Mouse (Mus musculus): Measurements from ENCODE around the gene Cpt2. TPM values are rescaled to one million over a fixed set of nuclear protein-coding genes. Genes with fewer than 3 reads are reported as not detected.
A peak's percentile ranks its signal among the peaks of the same experiment; 100 is the strongest.

Cpt2 gene
- polyA plus RNA-seq, 1 experiment from 2014 or later = 19.4 TPM

GRCm38 (mm10) chr4:107952845-107953244 is 29.4 kb upstream of the Cpt2 start:
- Histone ChIP-seq H3K9me3 (ENCODE audit: control insufficient read depth, low read length) (no peaks in the 10 kb centered on the region), H3K27ac (no peak overlapping the region), H3K4me2 (replicated peaks) (no peak overlapping the region), H3K27me3 (ENCODE audit: control insufficient read depth, insufficient read depth, low read length) (no peaks in the 10 kb centered on the region), H3K4me1 (replicated peaks; ENCODE audit: control insufficient read depth, insufficient read depth, low read length) (no peaks in the 10 kb centered on the region), H3K4me3 (replicated peaks; ENCODE audit: low read length) (no peak overlapping the region), H3K36me3 (replicated peaks; ENCODE audit: control insufficient read depth, insufficient read depth) (no peaks in the 10 kb centered on the region), H3K9ac (no peak overlapping the region)
- DNase-seq (ENCODE audit: low spot score) = no peak
- ATAC-seq (ENCODE audit: low FRiP score) = no peak

DNA sequence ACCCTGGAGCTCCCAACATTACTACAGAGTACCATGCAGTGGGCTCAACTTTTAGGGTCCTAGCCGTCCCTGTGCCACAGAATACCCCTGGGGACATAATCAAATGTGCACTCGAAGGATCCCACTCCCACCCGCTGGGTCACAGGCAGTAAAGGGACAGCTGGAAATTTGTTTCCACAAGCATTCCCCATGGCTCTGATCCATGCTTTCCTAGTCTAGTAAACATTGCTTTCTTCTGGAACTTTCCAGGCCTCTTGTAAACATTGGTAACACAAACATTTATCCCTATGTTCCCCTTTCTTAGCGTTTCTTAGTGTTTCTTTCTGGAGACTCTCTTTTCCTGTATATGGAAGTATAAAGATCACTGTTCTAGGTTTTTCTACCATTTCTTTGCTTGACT is 26.5 kb upstream of the Cpt2 start:
- no peak overlapping the region for H3K27ac ChIP-seq
- no peaks in the 10 kb centered on the region for H3K27me3 ChIP-seq (ENCODE audit: control insufficient read depth, insufficient read depth, low read length)
- ATAC-seq (ENCODE audit: low FRiP score) (no peak), DNase-seq (ENCODE audit: low spot score) (no peak)
- H3K4me2 ChIP-seq (replicated peaks) = no peak overlapping the region
- H3K4me1 ChIP-seq (replicated peaks; ENCODE audit: control insufficient read depth, insufficient read depth, low read length) = no peaks in the 10 kb centered on the region
- H3K9me3 ChIP-seq (ENCODE audit: control insufficient read depth, low read length) = no peaks in the 10 kb centered on the region
- no peaks in the 10 kb centered on the region for H3K36me3 ChIP-seq (replicated peaks; ENCODE audit: control insufficient read depth, insufficient read depth)
- 84% methylated on average over 4 of the region's 4 CpGs for WGBS
- no peak overlapping the region for H3K9ac ChIP-seq
- H3K4me3 ChIP-seq (replicated peaks; ENCODE audit: low read length) = no peak overlapping the region

DNA sequence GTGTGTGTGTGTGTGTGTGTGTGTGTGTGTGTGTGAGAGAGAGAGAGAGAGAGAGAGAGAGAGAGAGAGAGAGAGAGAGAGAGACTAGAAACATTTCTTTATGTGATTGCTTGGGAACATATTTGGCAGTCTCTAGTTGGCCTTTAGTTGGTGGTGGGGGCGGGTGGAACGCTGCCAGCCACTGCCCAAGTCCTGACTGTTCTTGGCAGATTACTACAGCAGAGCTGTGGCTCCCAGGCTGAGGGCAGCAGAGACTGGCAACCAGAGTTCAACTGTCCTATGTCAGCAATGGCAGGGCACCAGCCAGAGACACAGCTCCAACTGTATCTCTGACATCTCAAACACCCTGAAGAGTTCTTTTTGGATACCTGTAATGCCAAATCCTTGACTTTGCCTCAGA is 20.7 kb upstream of the Cpt2 start:
- ATAC-seq (ENCODE audit: low FRiP score) = no peak
- Histone ChIP-seq H3K9me3 (ENCODE audit: control insufficient read depth, low read length) (no peaks in the 10 kb centered on the region), H3K4me2 (replicated peaks) (no peak overlapping the region), H3K4me3 (replicated peaks; ENCODE audit: low read length) (no peak overlapping the region), H3K27me3 (ENCODE audit: control insufficient read depth, insufficient read depth, low read length) (no peaks in the 10 kb centered on the region), H3K27ac (no peak overlapping the region), H3K36me3 (replicated peaks; ENCODE audit: control insufficient read depth, insufficient read depth) (no peaks in the 10 kb centered on the region), H3K4me1 (replicated peaks; ENCODE audit: control insufficient read depth, insufficient read depth, low read length) (no peaks in the 10 kb centered on the region), H3K9ac (no peak overlapping the region)
- no peak for DNase-seq (ENCODE audit: low spot score)
- WGBS = 78% methylated on average over 2 of the region's 2 CpGs

GRCm38 (mm10) chr4:107942741-107943140 is 19.3 kb upstream of the Cpt2 start:
- Histone ChIP-seq H3K4me1 (replicated peaks; ENCODE audit: control insufficient read depth, insufficient read depth, low read length) (no peaks in the 10 kb centered on the region), H3K4me2 (replicated peaks) (no peak overlapping the region), H3K9me3 (ENCODE audit: control insufficient read depth, low read length) (no peaks in the 10 kb centered on the region), H3K9ac (no peak overlapping the region), H3K4me3 (replicated peaks; ENCODE audit: low read length) (no peak overlapping the region), H3K36me3 (replicated peaks; ENCODE audit: control insufficient read depth, insufficient read depth) (no peaks in the 10 kb centered on the region), H3K27me3 (ENCODE audit: control insufficient read depth, insufficient read depth, low read length) (no peaks in the 10 kb centered on the region), H3K27ac (no peak overlapping the region)
- ATAC-seq (ENCODE audit: low FRiP score) (no peak), DNase-seq (ENCODE audit: low spot score) (no peak)
- WGBS = 89% methylated on average over 7 of the region's 7 CpGs

DNA sequence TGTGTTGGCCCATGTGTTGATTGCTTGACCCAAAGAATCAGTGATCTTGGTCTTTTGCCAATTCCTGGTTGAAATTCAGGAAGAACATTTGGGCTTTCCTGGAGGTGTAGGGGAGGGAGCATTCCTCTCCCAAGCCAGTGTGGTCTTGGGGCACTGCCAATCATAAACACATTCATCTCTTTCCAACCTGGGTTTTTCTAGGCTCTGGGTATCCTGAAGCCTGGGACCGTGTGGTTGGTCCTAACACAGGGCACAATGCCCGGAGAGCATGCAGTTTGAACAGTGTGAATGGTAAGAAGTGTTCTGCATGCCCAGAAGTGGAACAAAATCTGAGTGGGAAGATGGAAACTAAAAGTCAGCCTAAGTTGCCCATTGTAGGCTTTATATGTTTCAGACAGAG is 14.7 kb upstream of the Cpt2 start:
- no peak overlapping the region for H3K27ac ChIP-seq
- WGBS = 74% methylated on average over 2 of the region's 2 CpGs
- H3K4me1 ChIP-seq (replicated peaks; ENCODE audit: control insufficient read depth, insufficient read depth, low read length) = no peaks in the 10 kb centered on the region
- H3K4me3 ChIP-seq (replicated peaks; ENCODE audit: low read length) = no peak overlapping the region
- H3K36me3 ChIP-seq (replicated peaks; ENCODE audit: control insufficient read depth, insufficient read depth) = no peaks in the 10 kb centered on the region
- H3K4me2 ChIP-seq (replicated peaks) = no peak overlapping the region
- no peak for DNase-seq (ENCODE audit: low spot score)
- H3K9ac ChIP-seq = no peak overlapping the region
- no peaks in the 10 kb centered on the region for H3K27me3 ChIP-seq (ENCODE audit: control insufficient read depth, insufficient read depth, low read length)
- ATAC-seq (ENCODE audit: low FRiP score) = no peak
- no peaks in the 10 kb centered on the region for H3K9me3 ChIP-seq (ENCODE audit: control insufficient read depth, low read length)

DNA sequence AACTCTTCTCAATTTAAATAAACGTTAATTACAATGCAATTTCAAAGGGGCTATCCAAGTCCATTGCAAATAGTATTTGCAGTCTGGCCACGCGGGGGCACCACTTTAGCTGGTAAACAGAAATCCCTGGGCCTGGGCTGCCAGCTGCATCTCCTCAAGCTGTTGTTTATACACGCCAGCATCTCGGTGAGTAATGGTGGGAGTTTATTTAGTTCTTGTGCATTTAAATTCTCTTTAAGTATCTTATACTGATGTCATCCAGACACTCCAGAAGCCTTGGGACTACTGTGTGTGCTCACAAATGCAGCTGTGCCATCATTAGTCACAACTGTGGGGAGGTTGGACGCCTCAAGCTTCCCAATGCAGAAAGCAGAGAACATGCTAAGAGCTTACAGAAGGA is 13.9 kb upstream of the Cpt2 start:
- 28% methylated on average over 6 of the region's 6 CpGs for WGBS
- H3K9me3 ChIP-seq (ENCODE audit: control insufficient read depth, low read length) = no peaks in the 10 kb centered on the region
- H3K27me3 ChIP-seq (ENCODE audit: control insufficient read depth, insufficient read depth, low read length) = no peaks in the 10 kb centered on the region
- no peak overlapping the region for H3K9ac ChIP-seq
- H3K27ac ChIP-seq = no peak overlapping the region
- no peaks in the 10 kb centered on the region for H3K36me3 ChIP-seq (replicated peaks; ENCODE audit: control insufficient read depth, insufficient read depth)
- no peak overlapping the region for H3K4me2 ChIP-seq (replicated peaks)
- no peak for ATAC-seq (ENCODE audit: low FRiP score)
- no peaks in the 10 kb centered on the region for H3K4me1 ChIP-seq (replicated peaks; ENCODE audit: control insufficient read depth, insufficient read depth, low read length)
- H3K4me3 ChIP-seq (replicated peaks; ENCODE audit: low read length) = no peak overlapping the region
- DNase-seq (ENCODE audit: low spot score) = peak; percentile 73

DNA sequence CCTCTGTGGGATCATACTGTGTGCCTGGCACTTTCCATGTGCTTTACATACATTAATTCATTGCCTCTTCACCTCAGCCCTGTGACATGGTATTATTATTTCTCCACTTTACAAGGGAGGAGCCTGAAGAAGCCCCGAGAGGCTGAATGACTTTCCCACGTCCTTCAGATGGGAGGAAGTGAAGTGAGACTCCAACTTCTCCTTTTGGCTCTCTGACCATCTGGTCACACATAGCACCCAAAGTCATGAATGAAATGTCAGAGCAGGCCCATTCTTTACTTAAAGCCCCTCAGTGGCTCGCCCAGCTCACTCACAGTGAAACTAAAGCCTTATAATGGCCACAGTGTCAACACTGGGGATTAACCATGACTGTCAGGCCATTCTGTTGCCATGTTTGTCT is 11.8 kb upstream of the Cpt2 start:
- Histone ChIP-seq H3K4me1 (replicated peaks; ENCODE audit: control insufficient read depth, insufficient read depth, low read length) (no peaks in the 10 kb centered on the region), H3K27ac (no peak overlapping the region), H3K27me3 (ENCODE audit: control insufficient read depth, insufficient read depth, low read length) (no peaks in the 10 kb centered on the region), H3K4me2 (replicated peaks) (no peak overlapping the region), H3K36me3 (replicated peaks; ENCODE audit: control insufficient read depth, insufficient read depth) (no peaks in the 10 kb centered on the region), H3K9ac (no peak overlapping the region), H3K4me3 (replicated peaks; ENCODE audit: low read length) (no peak overlapping the region), H3K9me3 (ENCODE audit: control insufficient read depth, low read length) (no peaks in the 10 kb centered on the region)
- ATAC-seq (ENCODE audit: low FRiP score) = no peak
- 72% methylated on average over 3 of the region's 3 CpGs for WGBS
- DNase-seq (ENCODE audit: low spot score) = no peak

DNA sequence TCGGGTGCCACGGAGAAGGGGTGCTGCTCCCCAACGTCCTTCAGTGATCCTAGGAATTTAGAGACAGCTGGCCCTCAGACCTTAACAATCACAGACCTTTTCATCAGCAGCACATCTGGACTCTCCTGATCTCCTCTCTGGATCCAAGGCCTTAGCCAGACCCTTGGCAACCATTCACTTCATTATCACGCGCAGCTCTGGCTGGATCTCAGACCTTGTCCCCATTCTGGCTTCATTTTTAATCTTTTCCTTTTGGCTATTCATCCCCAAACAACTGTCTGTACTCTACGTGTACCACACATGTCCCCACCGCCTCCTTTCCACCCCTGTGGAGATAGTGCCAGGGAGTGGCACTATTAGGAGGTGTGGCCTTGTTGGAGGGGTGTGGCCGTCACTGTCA is 9.8 kb upstream of the Cpt2 start:
- Histone ChIP-seq H3K27me3 (ENCODE audit: control insufficient read depth, insufficient read depth, low read length) (no peaks in the 10 kb centered on the region), H3K4me3 (replicated peaks; ENCODE audit: low read length) (no peak overlapping the region), H3K36me3 (replicated peaks; ENCODE audit: control insufficient read depth, insufficient read depth) (no peaks in the 10 kb centered on the region), H3K4me2 (replicated peaks) (no peak overlapping the region), H3K4me1 (replicated peaks; ENCODE audit: control insufficient read depth, insufficient read depth, low read length) (no peaks in the 10 kb centered on the region), H3K9me3 (ENCODE audit: control insufficient read depth, low read length) (no peaks in the 10 kb centered on the region), H3K9ac (no peak overlapping the region), H3K27ac (no peak overlapping the region)
- no peak for DNase-seq (ENCODE audit: low spot score)
- 82% methylated on average over 8 of the region's 8 CpGs for WGBS
- no peak for ATAC-seq (ENCODE audit: low FRiP score)

DNA sequence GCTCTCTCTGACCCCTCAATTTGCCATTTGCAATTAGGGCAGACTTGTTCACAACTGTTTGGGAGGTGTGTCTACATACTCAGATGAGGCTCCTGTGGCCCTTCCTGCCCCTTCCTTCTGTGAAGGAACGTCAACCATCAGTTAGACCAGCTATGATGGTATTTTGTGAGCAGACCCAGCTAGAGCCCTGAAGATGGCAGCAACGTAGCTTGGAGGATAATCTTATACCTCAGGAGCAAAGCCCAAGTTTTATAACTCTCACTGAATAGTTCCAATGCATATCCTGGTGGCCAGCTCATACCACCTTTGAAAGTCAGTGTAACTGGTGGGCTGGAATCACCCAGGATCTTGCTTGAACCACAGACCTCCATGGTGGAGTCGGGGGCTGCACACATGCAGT is 8.0 kb upstream of the Cpt2 start:
- H3K27ac ChIP-seq = no peak overlapping the region
- no peaks in the 10 kb centered on the region for H3K36me3 ChIP-seq (replicated peaks; ENCODE audit: control insufficient read depth, insufficient read depth)
- ATAC-seq (ENCODE audit: low FRiP score) (no peak), DNase-seq (ENCODE audit: low spot score) (no peak)
- no peak overlapping the region for H3K9ac ChIP-seq
- no peaks in the 10 kb centered on the region for H3K4me1 ChIP-seq (replicated peaks; ENCODE audit: control insufficient read depth, insufficient read depth, low read length)
- H3K4me2 ChIP-seq (replicated peaks) = no peak overlapping the region
- H3K4me3 ChIP-seq (replicated peaks; ENCODE audit: low read length) = no peak overlapping the region
- no peaks in the 10 kb centered on the region for H3K27me3 ChIP-seq (ENCODE audit: control insufficient read depth, insufficient read depth, low read length)
- 79% methylated on average over 3 of the region's 3 CpGs for WGBS
- H3K9me3 ChIP-seq (ENCODE audit: control insufficient read depth, low read length) = no peaks in the 10 kb centered on the region

GRCm38 (mm10) chr4:107928726-107929125 is 5.3 kb upstream of the Cpt2 start:
- no peak overlapping the region for H3K9ac ChIP-seq
- no peaks in the 10 kb centered on the region for H3K4me1 ChIP-seq (replicated peaks; ENCODE audit: control insufficient read depth, insufficient read depth, low read length)
- no peaks in the 10 kb centered on the region for H3K9me3 ChIP-seq (ENCODE audit: control insufficient read depth, low read length)
- no peak overlapping the region for H3K27ac ChIP-seq
- no peak overlapping the region for H3K4me2 ChIP-seq (replicated peaks)
- H3K27me3 ChIP-seq (ENCODE audit: control insufficient read depth, insufficient read depth, low read length) = no peaks in the 10 kb centered on the region
- DNase-seq (ENCODE audit: low spot score) (no peak), ATAC-seq (ENCODE audit: low FRiP score) (no peak)
- H3K36me3 ChIP-seq (replicated peaks; ENCODE audit: control insufficient read depth, insufficient read depth) = no peaks in the 10 kb centered on the region
- 88% methylated on average over 2 of the region's 2 CpGs for WGBS
- no peak overlapping the region for H3K4me3 ChIP-seq (replicated peaks; ENCODE audit: low read length)
